Mouse (Mus musculus): ENCODE data around the gene Zbtb12. TPM values are rescaled to one million over a fixed set of nuclear protein-coding genes. Genes with fewer than 3 reads are reported as not detected.
A peak's percentile ranks its signal among the peaks of the same experiment; 100 is the strongest.
"Not testable (repeated sequence)": the region's sequence is repeated elsewhere in the genome, so short reads cannot be mapped to it uniquely, and the experiment has no call there.

The Zbtb12 gene
- 1 to 10 TPM; 4.6 to 5.7 TPM for total RNA-seq (2021)
- long read RNA-seq, experiment 1: 0 reads
- long read RNA-seq, experiment 2, partial matches to known transcripts: 0 of 1 reads
- long read RNA-seq, experiment 2, other reads (novel, unspliced or antisense): 1 of 1 reads

DNA sequence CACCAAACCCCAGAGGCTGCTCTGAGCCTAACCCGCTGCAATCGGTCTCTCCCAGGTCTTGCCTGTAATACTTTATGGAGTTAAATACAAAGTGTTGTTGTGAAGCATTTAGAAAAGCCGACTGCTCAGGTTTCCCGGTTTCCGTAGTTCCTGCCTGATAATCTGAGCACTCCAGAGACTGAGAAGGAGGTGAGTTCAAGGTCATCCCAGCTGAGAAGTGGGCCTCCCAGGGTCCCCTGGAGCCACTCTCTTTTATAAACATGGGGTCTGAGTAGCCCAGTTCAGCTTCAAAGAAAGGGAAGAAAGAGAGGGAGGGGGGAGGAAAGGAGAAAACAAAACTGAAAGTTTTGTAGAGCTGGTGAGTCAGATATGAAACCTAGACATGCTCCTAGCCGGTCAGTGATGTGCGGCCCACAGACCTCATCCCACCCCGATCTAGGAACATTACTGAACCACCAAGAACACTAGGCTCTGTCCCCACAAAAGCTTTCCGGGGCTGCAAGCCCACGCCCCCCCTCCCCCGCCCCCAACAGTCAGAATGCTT lies at the start of gene Zbtb12:
Gene Zbtb12 (plus strand): TSS at position 148 of the 544 bp plus-strand sequence.
- intact Hi-C loops (cut with DNase I): no loop called here

DNA sequence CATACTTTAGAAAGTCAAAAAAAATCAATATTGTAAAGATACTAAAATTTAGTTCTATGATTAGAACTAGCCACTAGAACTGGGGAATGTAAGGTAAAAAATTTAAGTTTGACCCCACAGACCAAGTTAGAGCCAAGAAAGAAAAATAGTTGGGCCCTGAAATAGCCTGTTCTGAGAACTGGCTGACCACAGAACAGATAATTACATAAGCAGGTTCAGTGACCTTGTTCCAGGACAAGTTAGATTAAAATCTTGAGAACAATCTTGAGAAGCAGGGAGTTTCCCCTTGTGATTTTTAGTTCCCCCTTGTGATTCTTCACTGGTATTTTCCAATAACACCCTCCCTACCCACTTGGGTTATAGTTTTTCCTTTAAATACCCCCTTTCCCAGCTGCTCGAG lies 48.5 kb upstream of the Zbtb12 start:
- intact Hi-C loops (cut with DNase I): loop anchor here (10.0 kb wide), 1 partner anchor 186 kb away; the partner anchor contains the start of genes Atf6b and Fkbpl

More for the DNA sequence above, at the start of gene Zbtb12:
- no peak for DNase-seq

DNA sequence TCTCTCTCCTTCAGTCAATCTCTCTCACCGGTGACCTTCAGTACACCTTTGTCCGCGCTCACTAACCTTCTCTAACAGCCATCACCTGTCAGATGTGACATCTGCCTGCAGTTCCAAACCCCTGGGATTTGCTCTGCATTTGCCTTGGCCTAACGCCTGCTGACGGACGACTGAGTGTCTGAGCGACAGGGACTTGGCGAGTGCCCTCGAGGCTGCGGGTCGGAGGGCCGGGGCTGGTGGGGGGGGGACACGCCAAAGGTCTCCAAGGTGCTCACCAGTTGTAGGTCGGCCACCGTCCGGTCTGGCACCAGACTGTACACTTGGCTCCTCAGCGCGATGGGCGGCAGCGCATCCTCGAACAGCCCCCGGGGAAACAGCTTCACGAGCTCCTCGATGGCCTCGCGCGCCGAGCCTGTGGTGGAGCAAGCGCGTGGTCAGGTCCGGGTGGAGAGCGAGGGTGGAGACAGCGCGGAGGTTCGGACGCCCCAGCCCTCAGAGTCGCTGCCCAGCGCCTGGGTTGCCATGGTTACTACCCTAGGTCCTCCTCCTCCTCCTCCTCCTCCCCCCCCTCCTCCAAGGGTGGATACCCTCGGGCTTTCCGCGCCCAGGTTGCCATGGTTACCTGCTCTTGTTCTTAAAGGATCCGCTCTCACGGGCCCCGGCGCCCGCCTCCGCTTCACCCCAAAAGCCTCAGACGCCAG lies 43.0 kb upstream of the Zbtb12 start:
- intact Hi-C loops (cut with DNase I): loop anchor here (10.0 kb wide), 1 partner anchor 192 kb away; the partner anchor contains the start of genes Atf6b and Fkbpl

More for the DNA sequence above, 48.5 kb upstream of the Zbtb12 start:
- DNase-seq: not testable (repeated sequence)

DNA sequence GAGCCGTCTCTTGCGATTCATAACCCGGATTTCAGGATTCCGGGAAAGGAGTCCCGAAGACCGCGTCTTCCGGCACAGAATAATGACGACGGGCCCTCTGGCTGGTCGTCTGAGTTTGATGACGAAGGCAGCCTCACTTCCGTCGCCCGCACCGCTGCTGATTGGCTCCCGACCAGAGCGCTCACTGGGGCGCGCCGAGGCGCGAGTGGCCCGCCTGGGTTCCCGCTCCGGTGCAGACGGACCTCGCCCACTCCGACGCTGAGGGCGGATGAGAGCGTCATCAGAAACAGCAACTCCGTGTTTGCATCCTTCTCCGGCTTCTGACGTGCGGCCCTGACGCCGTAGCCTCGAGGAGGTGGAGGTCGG lies 42.4 kb upstream of the Zbtb12 start, which contains the start of the genes Stk19 and Dxo:
Gene Stk19 (minus strand): TSS at position 90 of the 366 bp plus-strand sequence.
Gene Dxo (plus strand): TSS at position 164 of the 366 bp plus-strand sequence.
- peak; percentile 92 to 93 for DNase-seq
- intact Hi-C loops (cut with DNase I): loop anchor here (10.0 kb wide), 1 partner anchor 192 kb away; the partner anchor contains the start of genes Atf6b and Fkbpl

More for the DNA sequence above, 43.0 kb upstream of the Zbtb12 start:
- DNase-seq: no peak

DNA sequence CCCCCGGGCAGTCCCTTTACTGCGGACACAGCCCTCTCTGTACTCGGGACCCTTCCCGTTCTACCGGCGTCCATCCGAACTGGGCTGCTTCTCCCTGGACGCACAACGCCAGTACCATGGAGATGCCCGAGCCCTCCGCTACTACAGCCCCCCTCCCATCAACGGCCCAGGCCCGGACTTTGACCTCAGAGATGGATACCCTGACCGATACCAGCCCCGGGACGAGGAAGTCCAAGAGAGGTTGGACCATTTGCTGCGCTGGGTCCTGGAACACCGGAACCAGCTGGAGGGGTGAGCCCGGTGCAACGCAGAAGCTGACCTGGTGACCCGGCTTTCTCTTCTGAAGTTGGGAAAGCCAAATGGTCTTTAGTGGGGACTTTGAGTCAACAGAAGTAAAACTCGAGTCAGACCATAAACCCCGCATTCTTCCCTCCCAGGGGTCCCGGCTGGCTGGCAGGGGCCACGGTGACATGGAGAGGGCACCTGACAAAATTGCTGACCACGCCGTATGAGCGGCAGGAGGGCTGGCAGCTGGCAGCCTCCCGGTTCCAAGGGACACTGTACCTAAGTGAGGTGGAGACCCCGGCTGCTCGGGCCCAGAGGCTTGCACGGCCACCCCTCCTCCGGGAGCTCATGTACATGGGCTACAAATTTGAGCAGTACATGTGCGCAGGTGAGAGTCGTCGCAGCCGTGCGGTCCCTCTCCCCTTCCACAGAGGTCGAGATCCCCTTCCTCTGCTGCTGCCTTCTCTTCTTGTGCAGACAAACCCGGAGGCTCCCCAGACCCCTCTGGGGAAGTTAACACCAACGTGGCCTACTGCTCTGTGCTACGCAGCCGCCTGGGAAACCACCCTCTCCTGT lies 41.6 kb upstream of the Zbtb12 start:
- no peak for DNase-seq
- intact Hi-C loops (cut with DNase I): loop anchor here (10.0 kb wide), 1 partner anchor 193 kb away; the partner anchor contains the start of genes Atf6b and Fkbpl

DNA sequence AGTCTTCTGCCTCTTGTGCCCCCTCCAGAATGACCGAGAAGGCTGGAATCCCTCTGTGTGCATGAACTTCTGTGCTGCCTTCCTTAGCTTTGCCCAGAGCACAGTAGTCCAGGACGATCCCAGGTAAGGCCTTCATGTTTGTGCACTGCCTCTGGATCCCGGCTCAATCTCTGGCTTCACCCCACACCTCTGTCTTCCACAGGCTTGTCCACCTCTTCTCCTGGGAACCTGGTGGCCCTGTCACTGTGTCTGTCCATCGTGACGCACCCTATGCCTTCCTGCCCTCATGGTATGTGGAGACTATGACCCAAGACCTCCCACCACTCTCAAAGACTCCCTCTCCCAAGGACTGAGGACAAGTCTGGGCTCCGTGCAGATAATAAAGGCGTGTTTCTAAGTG lies 40.5 kb upstream of the Zbtb12 start:
- intact Hi-C loops (cut with DNase I): loop anchor here (10.0 kb wide), 1 partner anchor 194 kb away; the partner anchor contains the start of genes Atf6b and Fkbpl
- no peak for DNase-seq

GRCm38 (mm10) chr17:34840736-34841307 lies 38.5 kb upstream of the Zbtb12 start:
- no peak for DNase-seq
- intact Hi-C loops (cut with DNase I): loop anchor here (10.0 kb wide), 1 partner anchor 684 kb away; no protein-coding TSS in a partner anchor

- intact Hi-C loops (cut with DNase I): loop anchor here (10.0 kb wide), 1 partner anchor 680 kb away; no protein-coding TSS in a partner anchor
- DNase-seq: no peak
These were observed 34.4 kb upstream of the Zbtb12 start for GRCm38 (mm10) chr17:34844884-34845283.

GRCm38 (mm10) chr17:34847192-34847591 lies 32.1 kb upstream of the Zbtb12 start:
- DNase-seq: no peak
- intact Hi-C loops (cut with DNase I): loop anchor here (10.0 kb wide), 1 partner anchor 678 kb away; no protein-coding TSS in a partner anchor

- intact Hi-C loops (cut with DNase I): loop anchor here (10.0 kb wide), 1 partner anchor 677 kb away; no protein-coding TSS in a partner anchor
- no peak for DNase-seq
These were observed 31.7 kb upstream of the Zbtb12 start for GRCm38 (mm10) chr17:34847615-34848014.

GRCm38 (mm10) chr17:34849722-34850516 lies 29.4 kb upstream of the Zbtb12 start, which contains the start of the genes Skiv2l and Nelfe:
Gene Skiv2l (minus strand): TSS chr17:34850210.
Gene Nelfe (plus strand): TSS chr17:34850391.
- peak; percentile 93 to 98 for DNase-seq
- intact Hi-C loops (cut with DNase I): loop anchor here (10.0 kb wide), 1 partner anchor 675 kb away; no protein-coding TSS in a partner anchor

DNA sequence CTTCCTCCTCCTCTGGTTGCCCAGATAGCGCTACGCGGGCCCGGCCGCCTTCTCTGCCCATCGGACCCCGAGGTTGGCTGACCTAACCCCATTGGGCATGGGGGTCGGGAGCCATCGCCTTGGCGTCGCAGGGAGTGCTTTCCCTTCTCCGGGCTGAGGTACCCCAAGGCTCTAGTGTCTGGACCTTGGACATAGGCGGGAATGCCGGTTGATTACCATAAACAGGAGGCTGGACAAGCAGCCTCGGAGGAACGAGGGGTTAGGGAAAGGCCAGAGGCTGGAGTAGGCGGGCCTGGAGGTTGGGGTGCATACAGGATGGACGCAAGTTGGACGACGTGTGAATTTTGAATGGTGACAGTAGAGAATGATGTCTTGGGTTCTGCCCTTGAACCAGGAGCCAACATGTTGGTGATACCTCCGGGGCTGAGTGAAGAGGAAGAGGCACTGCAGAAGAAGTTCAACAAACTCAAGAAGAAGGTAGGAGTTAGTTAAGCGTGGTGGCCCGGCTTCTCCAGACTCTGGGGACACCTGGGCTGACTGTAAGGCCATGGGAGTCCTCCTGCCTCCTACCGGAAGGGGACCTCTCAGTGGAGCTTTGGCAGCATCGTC lies 28.7 kb upstream of the Zbtb12 start:
- DNase-seq: no peak
- intact Hi-C loops (cut with DNase I): no loop called here

GRCm38 (mm10) chr17:34853511-34853910 lies 25.8 kb upstream of the Zbtb12 start:
- DNase-seq: no peak
- intact Hi-C loops (cut with DNase I): no loop called here

DNA sequence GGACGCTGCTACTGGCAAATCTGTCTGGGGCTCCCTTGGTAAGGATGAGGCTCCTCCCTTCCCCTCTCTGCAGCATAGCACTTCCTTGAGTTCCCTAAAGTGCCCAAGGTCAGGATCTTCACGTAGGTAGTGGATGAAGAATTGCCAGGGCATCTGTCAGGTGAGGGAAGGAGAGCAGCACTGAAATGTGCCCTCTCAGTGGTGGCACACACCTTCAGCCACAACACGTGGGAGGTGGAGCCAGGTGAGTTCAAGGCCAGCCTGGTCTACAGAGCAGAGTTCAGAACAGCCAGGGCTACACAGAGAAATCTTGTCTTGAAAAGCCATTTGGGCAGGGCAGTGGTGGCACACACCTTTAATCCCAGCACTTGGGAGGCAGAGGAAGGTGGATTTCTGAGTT lies 24.5 kb upstream of the Zbtb12 start:
- no peak for DNase-seq
- intact Hi-C loops (cut with DNase I): loop anchor here (1.0 kb wide), 1 partner anchor 58 kb away; no protein-coding TSS in a partner anchor

DNA sequence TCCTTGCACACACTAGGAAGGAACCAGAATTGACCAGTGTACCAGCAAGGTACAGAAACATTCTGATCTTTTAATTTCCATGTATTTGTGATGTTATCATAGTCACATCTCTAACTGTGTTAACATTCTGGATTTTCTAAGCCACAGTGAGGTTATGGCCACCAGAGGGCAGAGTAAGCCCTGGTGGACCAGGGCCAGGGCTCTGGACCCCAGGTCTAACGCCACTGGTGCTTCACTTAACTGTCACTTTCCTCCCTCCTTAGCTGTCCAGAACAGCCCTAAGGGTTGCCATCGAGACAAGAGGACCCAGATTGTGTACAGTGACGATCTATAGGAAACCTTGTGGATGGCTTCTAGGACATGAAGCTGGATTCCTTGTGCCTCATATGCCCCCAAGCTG lies 23.5 kb upstream of the Zbtb12 start:
- DNase-seq: peak in 1 of 2 experiments; percentile 29
- intact Hi-C loops (cut with DNase I): loop anchor here (2.0 kb wide), 1 partner anchor 127 kb away; no protein-coding TSS in a partner anchor

- no peak for DNase-seq
- intact Hi-C loops (cut with DNase I): no loop called here
These were observed 20.6 kb upstream of the Zbtb12 start for GRCm38 (mm10) chr17:34858670-34859069.

GRCm38 (mm10) chr17:34860514-34860913 lies 18.8 kb upstream of the Zbtb12 start:
- intact Hi-C loops (cut with DNase I): no loop called here
- DNase-seq: no peak

All from gastrocnemius, postnatal 36 days (tissue).